Mouse (Mus musculus): Measurements from ENCODE around the gene Glce. TPM values are rescaled to one million over a fixed set of nuclear protein-coding genes. Genes with fewer than 3 reads are reported as not detected.

Glce gene
- polyA plus RNA-seq, 1 experiment, result 3.5 TPM

- Histone ChIP-seq H3K4me1 (replicated peaks; ENCODE audit: control insufficient read depth, insufficient read depth, low read length) (peaks cover 2% of the 10 kb centered on the region; the same call in 1 of the 2 replicates), H3K4me3 (ENCODE audit: control insufficient read depth, insufficient read depth, low read length) (no peak overlapping the region), H3K36me3 (ENCODE audit: control insufficient read depth, insufficient read depth, low read length) (no peaks in the 10 kb centered on the region), H3K27ac (ENCODE audit: control insufficient read depth, insufficient read depth, low read length) (no peak overlapping the region), H3K27me3 (ENCODE audit: control insufficient read depth, insufficient read depth, low read length) (no peaks in the 10 kb centered on the region)
- DNase-seq, result no peak
- TF ChIP-seq POLR2A (IDR thresholded peaks at IDR 0.05; ENCODE audit: control insufficient read depth, extremely low read depth, insufficient read depth, low read length, poor library complexity), result no peak
- no peak for TF ChIP-seq CTCF (IDR thresholded peaks at IDR 0.05; ENCODE audit: borderline replicate concordance, control insufficient read depth, extremely low read depth, insufficient read depth, low read length, poor library complexity)
- 95% methylated on average over 3 of the region's 3 CpGs for WGBS
These were observed 3.7 kb downstream of the Glce start for GRCm38 (mm10) chr9:62118754-62119153.

GRCm38 (mm10) chr9:62115826-62116225, 6.6 kb downstream of the Glce start:
- H3K27me3 ChIP-seq (ENCODE audit: control insufficient read depth, insufficient read depth, low read length), result no peaks in the 10 kb centered on the region
- H3K27ac ChIP-seq (ENCODE audit: control insufficient read depth, insufficient read depth, low read length), result no peak overlapping the region
- 91% methylated on average over 3 of the region's 3 CpGs for WGBS
- H3K4me1 ChIP-seq (replicated peaks; ENCODE audit: control insufficient read depth, insufficient read depth, low read length), result no peaks in the 10 kb centered on the region
- no peak for DNase-seq
- no peak for TF ChIP-seq POLR2A (IDR thresholded peaks at IDR 0.05; ENCODE audit: control insufficient read depth, extremely low read depth, insufficient read depth, low read length, poor library complexity)
- TF ChIP-seq CTCF (IDR thresholded peaks at IDR 0.05; ENCODE audit: borderline replicate concordance, control insufficient read depth, extremely low read depth, insufficient read depth, low read length, poor library complexity), result no peak
- H3K36me3 ChIP-seq (ENCODE audit: control insufficient read depth, insufficient read depth, low read length), result no peaks in the 10 kb centered on the region
- H3K4me3 ChIP-seq (ENCODE audit: control insufficient read depth, insufficient read depth, low read length), result no peak overlapping the region

GRCm38 (mm10) chr9:62096603-62097002, 25.9 kb downstream of the Glce start:
- H3K4me3 ChIP-seq (ENCODE audit: control insufficient read depth, insufficient read depth, low read length), result no peak overlapping the region
- H3K27ac ChIP-seq (ENCODE audit: control insufficient read depth, insufficient read depth, low read length), result no peak overlapping the region
- TF ChIP-seq POLR2A (IDR thresholded peaks at IDR 0.05; ENCODE audit: control insufficient read depth, extremely low read depth, insufficient read depth, low read length, poor library complexity) (no peak), CTCF (IDR thresholded peaks at IDR 0.05; ENCODE audit: borderline replicate concordance, control insufficient read depth, extremely low read depth, insufficient read depth, low read length, poor library complexity) (no peak)
- no peaks in the 10 kb centered on the region for H3K27me3 ChIP-seq (ENCODE audit: control insufficient read depth, insufficient read depth, low read length)
- no peak for DNase-seq
- 97% methylated on average over 1 of the region's 1 CpGs for whole genome bisulfite sequencing
- H3K36me3 ChIP-seq (ENCODE audit: control insufficient read depth, insufficient read depth, low read length), result no peaks in the 10 kb centered on the region
- no peaks in the 10 kb centered on the region for H3K4me1 ChIP-seq (replicated peaks; ENCODE audit: control insufficient read depth, insufficient read depth, low read length)

GRCm38 (mm10) chr9:62091604-62092003, 30.9 kb downstream of the Glce start:
- Histone ChIP-seq H3K27me3 (ENCODE audit: control insufficient read depth, insufficient read depth, low read length) (no peaks in the 10 kb centered on the region), H3K4me1 (replicated peaks; ENCODE audit: control insufficient read depth, insufficient read depth, low read length) (no peaks in the 10 kb centered on the region), H3K27ac (ENCODE audit: control insufficient read depth, insufficient read depth, low read length) (no peak overlapping the region), H3K36me3 (ENCODE audit: control insufficient read depth, insufficient read depth, low read length) (no peaks in the 10 kb centered on the region), H3K4me3 (ENCODE audit: control insufficient read depth, insufficient read depth, low read length) (no peak overlapping the region)
- DNase-seq, result no peak
- WGBS, result 94% methylated on average over 5 of the region's 5 CpGs
- TF ChIP-seq CTCF (IDR thresholded peaks at IDR 0.05; ENCODE audit: borderline replicate concordance, control insufficient read depth, extremely low read depth, insufficient read depth, low read length, poor library complexity) (no peak), POLR2A (IDR thresholded peaks at IDR 0.05; ENCODE audit: control insufficient read depth, extremely low read depth, insufficient read depth, low read length, poor library complexity) (no peak)

GRCm38 (mm10) chr9:62085548-62085947, 36.9 kb downstream of the Glce start:
- DNase-seq, result no peak
- H3K27ac ChIP-seq (ENCODE audit: control insufficient read depth, insufficient read depth, low read length), result no peak overlapping the region
- 96% methylated on average over 2 of the region's 2 CpGs for WGBS
- TF ChIP-seq CTCF (IDR thresholded peaks at IDR 0.05; ENCODE audit: borderline replicate concordance, control insufficient read depth, extremely low read depth, insufficient read depth, low read length, poor library complexity), result no peak
- H3K4me3 ChIP-seq (ENCODE audit: control insufficient read depth, insufficient read depth, low read length), result no peak overlapping the region
- no peaks in the 10 kb centered on the region for H3K36me3 ChIP-seq (ENCODE audit: control insufficient read depth, insufficient read depth, low read length)
- no peaks in the 10 kb centered on the region for H3K4me1 ChIP-seq (replicated peaks; ENCODE audit: control insufficient read depth, insufficient read depth, low read length)
- no peaks in the 10 kb centered on the region for H3K27me3 ChIP-seq (ENCODE audit: control insufficient read depth, insufficient read depth, low read length)

GRCm38 (mm10) chr9:62084896-62085295, 37.6 kb downstream of the Glce start:
- Histone ChIP-seq H3K27me3 (ENCODE audit: control insufficient read depth, insufficient read depth, low read length) (no peaks in the 10 kb centered on the region), H3K36me3 (ENCODE audit: control insufficient read depth, insufficient read depth, low read length) (no peaks in the 10 kb centered on the region), H3K27ac (ENCODE audit: control insufficient read depth, insufficient read depth, low read length) (no peak overlapping the region), H3K4me1 (replicated peaks; ENCODE audit: control insufficient read depth, insufficient read depth, low read length) (no peaks in the 10 kb centered on the region), H3K4me3 (ENCODE audit: control insufficient read depth, insufficient read depth, low read length) (no peak overlapping the region)
- WGBS, result 94% methylated on average over 4 of the region's 4 CpGs
- DNase-seq, result no peak
- TF ChIP-seq POLR2A (IDR thresholded peaks at IDR 0.05; ENCODE audit: control insufficient read depth, extremely low read depth, insufficient read depth, low read length, poor library complexity) (no peak), CTCF (IDR thresholded peaks at IDR 0.05; ENCODE audit: borderline replicate concordance, control insufficient read depth, extremely low read depth, insufficient read depth, low read length, poor library complexity) (no peak)

GRCm38 (mm10) chr9:62082986-62083385, 39.5 kb downstream of the Glce start:
- DNase-seq, result no peak
- H3K27me3 ChIP-seq (ENCODE audit: control insufficient read depth, insufficient read depth, low read length), result no peaks in the 10 kb centered on the region
- H3K4me1 ChIP-seq (replicated peaks; ENCODE audit: control insufficient read depth, insufficient read depth, low read length), result no peaks in the 10 kb centered on the region
- H3K27ac ChIP-seq (ENCODE audit: control insufficient read depth, insufficient read depth, low read length), result no peak overlapping the region
- 21% methylated on average over 2 of the region's 2 CpGs for WGBS
- H3K4me3 ChIP-seq (ENCODE audit: control insufficient read depth, insufficient read depth, low read length), result no peak overlapping the region
- H3K36me3 ChIP-seq (ENCODE audit: control insufficient read depth, insufficient read depth, low read length), result no peaks in the 10 kb centered on the region
- no peak for TF ChIP-seq CTCF (IDR thresholded peaks at IDR 0.05; ENCODE audit: borderline replicate concordance, control insufficient read depth, extremely low read depth, insufficient read depth, low read length, poor library complexity)
- TF ChIP-seq POLR2A (IDR thresholded peaks at IDR 0.05; ENCODE audit: control insufficient read depth, extremely low read depth, insufficient read depth, low read length, poor library complexity), result no peak

Data from thymus, adult 2 months (tissue).